Mouse (Mus musculus): ENCODE results near the gene Cdh12.
"Not testable (repeated sequence)": the region's sequence is repeated elsewhere in the genome, so short reads cannot be mapped to it uniquely, and the experiment has no call there.

GRCm38 (mm10) chr15:20605751-20606150 is 156.7 kb downstream of the Cdh12 start:
- TF ChIP-seq GATA1 (IDR thresholded peaks at IDR 0.05; ENCODE audit: borderline replicate concordance, low read length); FLI1 (IDR thresholded peaks at IDR 0.05; ENCODE audit: low read length): not testable (repeated sequence)
